Mouse (Mus musculus) liver, postnatal 0 days (tissue): ENCODE measurements around the gene Mgat4e. TPM values are rescaled to one million over a fixed set of nuclear protein-coding genes. Genes with fewer than 3 reads are reported as not detected.
"Not testable (repeated sequence)": the region's sequence is repeated elsewhere in the genome, so short reads cannot be mapped to it uniquely, and the experiment has no call there.

Source experiments
- ATAC-seq: fragments of 200-750 bp; cut with Nextera tagmentation; 2 replicates; pipeline ENCODE4 v1.8.0; 2017; ENCODE audit warnings: mild to moderate bottlenecking, moderate library complexity
- DNase-seq: peaks from one replicate; pipeline ENCODE4 v3.0.0-alpha.2; 2016
- H3K27ac ChIP-seq: fragments of 300-500 bp; sonication (generic); 2 replicates; pipeline ENCODE4 v1.5.1; 2014; ENCODE audit warnings: antibody characterized with exemption, moderate library complexity, mild to moderate bottlenecking, low read depth
- H3K27me3 ChIP-seq: fragments of 300-500 bp; sonication (generic); 2 replicates; pipeline ENCODE4 v1.6.1; 2014; ENCODE audit warnings: low read length, control low read depth, mixed read lengths; ENCODE audit not compliant: insufficient read depth
- H3K36me3 ChIP-seq: fragments of 300-500 bp; sonication (generic); replicated peaks from 2 replicates; pipeline ENCODE4 v1.6.1; 2014; ENCODE audit warnings: mild to moderate bottlenecking, control low read depth, low read length, moderate library complexity, mixed read lengths; ENCODE audit not compliant: insufficient read depth
- H3K4me1 ChIP-seq: fragments of 300-500 bp; sonication (generic); 2 replicates; pipeline ENCODE4 v1.6.1; 2014; ENCODE audit warnings: antibody characterized with exemption, mild to moderate bottlenecking, control low read depth; ENCODE audit not compliant: insufficient read depth
- H3K4me2 ChIP-seq: fragments of 300-500 bp; sonication (generic); 2 replicates; pipeline ENCODE4 v1.6.1; 2014; ENCODE audit warnings: low read depth, mild to moderate bottlenecking, low read length, moderate library complexity, mixed read lengths
- H3K4me3 ChIP-seq: fragments of 300-500 bp; sonication (generic); 2 replicates; pipeline ENCODE4 v1.5.1; 2014; ENCODE audit warnings: low read depth, low read length
- H3K9ac ChIP-seq: fragments of 300-500 bp; sonication (generic); replicated peaks from 2 replicates; pipeline ENCODE4 v1.6.1; 2014; ENCODE audit warnings: mild to moderate bottlenecking, moderate library complexity
- H3K9me3 ChIP-seq: fragments of 300-500 bp; sonication (generic); 2 replicates; pipeline ENCODE4 v1.6.1; 2016; ENCODE audit warnings: mild to moderate bottlenecking, control low read depth, low read length, mixed read lengths
- CTCF ChIP-seq: sonication (generic); IDR thresholded peaks from 2 replicates; pipeline ENCODE4 v1.5.1; 2016; ENCODE audit warnings: antibody characterized with exemption, low read depth
- EP300 ChIP-seq: IDR thresholded peaks from 2 replicates; pipeline ENCODE4 v1.6.1; 2016; ENCODE audit warnings: antibody characterized with exemption, low read depth, mild to moderate bottlenecking
- WGBS: fragments of 180-500 bp; shearing (Covaris S2); extraction: QIAGEN DNeasy Blood & Tissue Kit; methylation state at CpG from one replicate; pipeline ENCODE4 v1.1.7; 2014; ENCODE audit not compliant: insufficient replicate concordance; 5-methylcytosine and 5-hydroxymethylcytosine counted together
- polyA plus RNA-seq: library from polyadenylated mRNA; unstranded; fragments of >200 nt; fragmentation: Nextera tagmentation; extraction: Ambion mirVana; gene quantifications from 2 replicates; pipeline ENCODE4 v1.2.1, GENCODE M21; 2015

The Mgat4e gene
- polyA plus RNA-seq, 1 experiment from 2014 or later = not detected

GRCm38 (mm10) chr1:134526752-134527151, 22.7 kb downstream of the Mgat4e start:
- DNase-seq (peak; percentile 44), ATAC-seq (peak; percentile 98)
- H3K27me3 ChIP-seq = no peaks in the 10 kb centered on the region
- H3K9me3 ChIP-seq = no peaks in the 10 kb centered on the region
- H3K4me2 ChIP-seq = peak overlapping the region; percentile 62
- peak overlapping the region; percentile 13 for H3K4me3 ChIP-seq
- H3K4me1 ChIP-seq = peaks cover 10% of the 10 kb centered on the region
- 37% methylated on average over 6 of the region's 6 CpGs for WGBS
- peak overlapping the region; percentile 36 for H3K9ac ChIP-seq
- H3K36me3 ChIP-seq = no peaks in the 10 kb centered on the region
- H3K27ac ChIP-seq = peak overlapping the region; percentile 86
- TF ChIP-seq CTCF (no peak), EP300 (peak; percentile 96)

DNA sequence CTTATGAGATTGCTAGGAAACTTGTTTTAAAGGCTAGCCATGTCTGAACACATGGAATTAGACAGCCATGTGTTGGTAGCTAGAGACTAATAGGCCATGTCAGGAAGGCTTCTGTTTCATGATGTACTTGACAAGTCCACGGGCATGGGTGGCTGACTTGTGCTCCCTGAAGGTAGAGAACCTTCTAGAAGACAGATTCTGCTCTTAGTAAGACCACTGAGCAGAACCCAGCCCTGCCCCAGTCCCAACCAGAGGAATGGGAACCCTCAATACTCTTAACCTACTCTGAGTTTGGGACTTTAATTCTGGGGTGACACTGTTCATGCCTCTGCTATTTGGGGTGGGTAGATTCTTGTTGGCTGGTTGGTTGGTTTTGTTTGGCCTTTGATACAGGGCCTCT, 24.5 kb downstream of the Mgat4e start:
- DNase-seq = no peak
- no peak for ATAC-seq
- no peak overlapping the region for H3K9ac ChIP-seq
- no peaks in the 10 kb centered on the region for H3K36me3 ChIP-seq
- no peak overlapping the region for H3K4me2 ChIP-seq
- H3K9me3 ChIP-seq = no peaks in the 10 kb centered on the region
- 85% methylated on average over 1 of the region's 1 CpGs for WGBS
- no peak overlapping the region for H3K27ac ChIP-seq
- TF ChIP-seq CTCF (no peak), EP300 (no peak)
- H3K4me1 ChIP-seq = peaks cover 19% of the 10 kb centered on the region
- no peaks in the 10 kb centered on the region for H3K27me3 ChIP-seq
- H3K4me3 ChIP-seq = no peak overlapping the region

DNA sequence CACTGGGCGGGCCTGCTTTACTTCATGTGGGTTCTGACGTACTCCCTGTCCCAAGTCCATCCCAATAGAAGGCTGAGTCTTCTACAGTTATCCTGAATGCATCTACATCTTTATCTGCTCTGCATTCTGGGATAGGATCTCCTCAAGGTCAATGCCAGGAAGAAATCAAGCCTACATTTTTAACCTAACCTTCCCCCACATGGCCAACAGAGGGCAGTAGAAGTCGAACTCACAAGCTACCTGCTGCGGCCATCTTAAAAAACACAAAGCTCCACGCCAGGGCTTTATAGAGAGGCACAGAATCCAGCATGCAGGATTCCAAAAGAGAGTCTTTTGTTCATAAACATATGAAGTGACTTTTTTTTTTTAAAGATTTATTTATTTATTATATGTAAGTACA, 25.1 kb downstream of the Mgat4e start:
- no peak overlapping the region for H3K4me3 ChIP-seq
- H3K27ac ChIP-seq = no peak overlapping the region
- peaks cover 19% of the 10 kb centered on the region for H3K4me1 ChIP-seq
- H3K9ac ChIP-seq = no peak overlapping the region
- ATAC-seq (no peak), DNase-seq (peak; percentile 42)
- WGBS = 69% methylated on average over 5 of the region's 5 CpGs
- TF ChIP-seq CTCF (peak; percentile 67), EP300 (no peak)
- H3K27me3 ChIP-seq = no peaks in the 10 kb centered on the region
- no peaks in the 10 kb centered on the region for H3K36me3 ChIP-seq
- H3K4me2 ChIP-seq = no peak overlapping the region
- no peaks in the 10 kb centered on the region for H3K9me3 ChIP-seq

DNA sequence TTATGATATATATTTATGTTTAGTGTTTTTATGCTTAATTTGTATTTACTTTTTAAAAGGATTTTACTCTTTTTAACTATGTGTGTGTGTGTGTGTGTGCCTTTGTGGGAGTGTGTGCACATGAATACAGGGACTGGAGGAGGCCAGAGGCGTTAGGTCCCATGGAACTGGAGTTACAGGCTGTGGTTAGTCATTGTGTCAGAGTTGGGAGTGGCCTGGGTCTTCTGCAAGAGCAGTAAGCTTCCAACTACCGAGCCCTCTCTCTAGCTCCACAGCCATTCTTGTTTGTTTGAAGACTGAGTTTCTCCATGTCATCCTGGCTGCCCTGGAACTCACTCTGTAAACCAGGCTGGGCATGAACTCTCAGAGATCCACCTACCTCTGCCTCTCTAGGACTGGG, 27.2 kb downstream of the Mgat4e start:
- DNase-seq (peak; percentile 41), ATAC-seq (no peak)
- H3K9ac ChIP-seq = no peak overlapping the region
- H3K9me3 ChIP-seq = no peaks in the 10 kb centered on the region
- H3K36me3 ChIP-seq = no peaks in the 10 kb centered on the region
- WGBS = 30% methylated on average over 2 of the region's 2 CpGs
- no peak for TF ChIP-seq CTCF
- TF ChIP-seq EP300 = no peak
- H3K27ac ChIP-seq = no peak overlapping the region; the same call in 1 of the 2 replicates
- no peak overlapping the region for H3K4me3 ChIP-seq
- no peaks in the 10 kb centered on the region for H3K27me3 ChIP-seq
- peaks cover 15% of the 10 kb centered on the region for H3K4me1 ChIP-seq
- H3K4me2 ChIP-seq = no peak overlapping the region

DNA sequence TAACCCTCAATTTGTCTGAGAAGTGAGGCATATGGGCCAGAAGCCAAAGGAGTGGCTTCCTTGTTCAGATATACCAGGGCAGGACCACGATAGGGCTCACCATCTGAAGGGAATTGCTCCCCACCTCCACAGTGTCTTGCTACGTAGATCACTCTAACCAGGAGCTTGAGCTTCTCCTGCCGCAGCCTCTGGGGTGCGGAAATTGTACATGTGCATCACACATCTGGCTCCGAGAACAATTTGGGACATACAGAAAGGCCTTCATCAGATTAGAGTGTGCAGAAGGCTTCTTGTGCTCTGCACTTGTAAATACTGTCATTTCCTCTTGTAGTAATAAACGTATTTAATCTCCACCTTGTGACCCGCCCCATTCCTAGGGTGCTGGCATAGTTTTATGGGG, 28.3 kb downstream of the Mgat4e start:
- Histone ChIP-seq H3K4me1 (peaks cover 12% of the 10 kb centered on the region), H3K9ac (no peak overlapping the region), H3K27me3 (no peaks in the 10 kb centered on the region), H3K27ac (no peak overlapping the region), H3K36me3 (no peaks in the 10 kb centered on the region), H3K9me3 (no peaks in the 10 kb centered on the region), H3K4me3 (no peak overlapping the region), H3K4me2 (no peak overlapping the region)
- 57% methylated on average over 7 of the region's 7 CpGs for WGBS
- TF ChIP-seq EP300 = no peak
- TF ChIP-seq CTCF = no peak
- no peak for ATAC-seq
- DNase-seq = no peak

DNA sequence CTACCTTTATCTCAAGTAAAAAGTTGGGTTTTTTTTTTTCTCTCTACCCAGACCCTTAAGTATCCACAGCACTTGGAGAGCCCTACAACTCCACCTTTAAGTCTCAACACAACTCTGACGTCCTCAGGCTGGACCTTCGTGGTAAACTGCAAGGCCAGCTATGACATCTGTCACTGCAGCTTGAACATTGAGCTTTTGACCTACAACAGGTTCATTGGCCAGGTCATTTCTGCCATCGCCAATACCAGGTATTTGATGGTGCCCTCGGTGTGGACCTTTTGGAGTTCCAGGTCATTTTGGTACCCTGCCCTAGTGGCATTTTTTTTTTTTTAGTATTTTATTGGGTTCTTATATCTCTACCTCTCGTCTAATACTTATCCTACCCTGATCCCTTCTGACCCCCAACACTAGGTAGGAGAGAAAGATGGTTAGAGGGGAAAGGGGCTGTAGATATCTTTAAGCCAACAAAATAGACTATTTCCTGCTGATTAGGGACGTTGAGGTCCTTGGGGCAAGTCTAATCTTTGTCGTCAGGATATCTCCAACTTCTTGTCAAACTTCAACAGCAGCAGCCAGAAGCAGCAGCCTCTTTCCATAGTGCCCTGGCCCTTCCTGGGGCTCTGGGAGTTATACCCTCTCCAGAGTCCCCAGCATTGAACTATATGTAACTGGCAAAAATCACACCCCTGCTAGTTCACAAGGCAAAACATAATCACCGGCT, 29.3 kb downstream of the Mgat4e start:
- Histone ChIP-seq H3K9me3 (no peaks in the 10 kb centered on the region), H3K36me3 (no peaks in the 10 kb centered on the region), H3K27me3 (no peaks in the 10 kb centered on the region), H3K9ac (peak overlapping the region; percentile 23; the same call in 1 of the 2 replicates), H3K4me1 (peaks cover 12% of the 10 kb centered on the region), H3K4me3 (no peak overlapping the region), H3K27ac (no peak overlapping the region), H3K4me2 (no peak overlapping the region)
- DNase-seq = no peak
- TF ChIP-seq EP300 (peak; percentile 40; the same call in 1 of the 2 replicates), CTCF (no peak)
- ATAC-seq = no peak
- WGBS = 51% methylated on average over 8 of the region's 8 CpGs

DNA sequence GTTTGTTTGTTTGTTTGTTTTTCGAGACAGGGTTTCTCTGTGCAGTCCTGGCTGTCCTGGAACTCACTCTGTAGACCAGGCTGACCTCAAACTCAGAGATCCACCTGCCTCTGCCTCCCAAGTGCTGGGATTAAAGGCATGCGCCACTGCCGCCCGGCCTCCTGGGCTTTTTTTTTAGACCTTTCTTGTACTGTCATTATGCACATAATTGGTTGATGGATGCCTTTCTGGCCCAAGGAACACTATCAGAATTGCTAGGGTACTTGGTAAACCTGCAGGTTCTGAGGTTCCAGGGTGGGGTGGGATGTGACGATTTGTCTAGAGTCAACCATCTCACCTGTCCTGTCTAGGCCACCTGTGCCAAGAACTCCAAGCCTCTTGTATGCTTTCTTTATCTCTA, 30.3 kb downstream of the Mgat4e start:
- not testable (repeated sequence) for DNase-seq, H3K4me2 ChIP-seq, H3K27ac ChIP-seq, H3K9ac ChIP-seq, H3K9me3 ChIP-seq, H3K27me3 ChIP-seq, H3K36me3 ChIP-seq, ATAC-seq, H3K4me3 ChIP-seq
- whole genome bisulfite sequencing = 81% methylated on average over 5 of the region's 5 CpGs
- peaks cover 12% of the 10 kb centered on the region for H3K4me1 ChIP-seq
